Mouse (Mus musculus): ENCODE data around the gene Ano3.

Gene Ano3

DNA sequence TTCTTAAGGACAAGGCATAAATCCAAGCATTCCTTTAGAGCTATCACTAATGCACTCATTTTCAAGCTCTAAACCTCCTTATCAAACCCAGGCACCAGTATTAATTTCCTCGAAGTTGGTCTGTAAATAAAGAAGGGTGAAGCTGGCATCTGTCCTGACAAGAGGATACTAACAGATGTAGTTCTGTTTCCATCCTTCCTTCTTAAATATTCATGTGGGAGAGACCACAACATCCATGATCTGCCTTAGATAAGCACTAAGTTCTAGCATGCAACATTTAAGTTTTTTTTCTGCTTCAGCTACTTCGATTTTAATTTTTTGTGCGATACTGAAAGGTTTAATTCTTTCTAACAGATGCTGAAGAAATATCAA lies 305 bp downstream of the Ano3 start:
- Histone ChIP-seq H3K4me1 (replicated peaks; ENCODE audit: low read depth, low read length) (peaks cover 7% of the 10 kb centered on the region; the same call in 1 of the 2 replicates), H3K27me3 (ENCODE audit: insufficient read depth, low read length) (no peaks in the 10 kb centered on the region), H3K9me3 (ENCODE audit: low read length) (no peaks in the 10 kb centered on the region), H3K36me3 (ENCODE audit: insufficient read depth, low read length) (no peaks in the 10 kb centered on the region), H3K4me3 (replicated peaks; ENCODE audit: low read length) (no peak overlapping the region; the same call in 1 of the 2 replicates)
- TF ChIP-seq CTCF (conservative IDR thresholded peaks at IDR 0.05; ENCODE audit: low read length) (no peak), NANOG (IDR thresholded peaks at IDR 0.05; ENCODE audit: borderline replicate concordance, low read length) (no peak), POU5F1 (IDR thresholded peaks at IDR 0.05; ENCODE audit: borderline replicate concordance, low read length) (no peak)

DNA sequence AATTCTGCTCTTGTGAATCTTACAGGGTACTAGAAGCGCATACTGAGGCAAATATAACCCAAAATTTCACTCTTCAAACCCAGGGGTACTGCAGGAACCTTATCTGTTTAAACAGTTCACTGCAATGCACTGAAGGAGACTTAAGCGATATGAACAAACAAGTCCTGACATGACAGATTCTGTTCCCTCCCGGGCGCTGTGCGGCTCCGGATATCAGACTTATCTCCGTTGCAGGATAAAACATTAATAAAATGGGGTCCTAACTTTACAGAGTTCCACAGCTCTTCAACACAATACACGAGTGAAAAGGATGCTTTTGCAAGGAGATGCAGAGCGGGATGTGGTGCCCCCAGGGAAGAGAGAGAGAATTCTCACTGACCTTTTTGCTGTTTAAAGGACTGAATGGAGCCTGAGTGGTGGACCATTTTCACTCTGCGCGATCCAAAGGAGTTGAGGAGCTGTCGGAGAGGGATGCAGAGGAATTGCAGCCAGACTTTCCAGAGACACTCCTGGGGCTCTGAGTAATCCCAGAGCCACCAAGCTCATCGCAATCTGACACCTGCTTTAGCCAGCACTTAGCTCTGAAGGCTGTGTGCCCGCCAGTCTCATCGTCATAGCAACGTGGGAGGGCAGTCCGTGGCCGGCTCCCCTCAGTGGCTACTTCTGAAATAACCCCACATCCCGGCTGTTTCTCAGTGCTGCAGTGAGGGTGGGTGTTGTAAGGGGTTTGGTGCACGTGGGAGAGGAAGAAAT lies 868 bp downstream of the Ano3 start:
- Histone ChIP-seq H3K4me1 (replicated peaks; ENCODE audit: low read depth, low read length) (peaks cover 7% of the 10 kb centered on the region; the same call in 1 of the 2 replicates), H3K9me3 (ENCODE audit: low read length) (no peaks in the 10 kb centered on the region), H3K4me3 (replicated peaks; ENCODE audit: low read length) (peak overlapping the region; percentile 65), H3K36me3 (ENCODE audit: insufficient read depth, low read length) (no peaks in the 10 kb centered on the region), H3K27me3 (ENCODE audit: insufficient read depth, low read length) (no peaks in the 10 kb centered on the region)
- TF ChIP-seq NANOG (IDR thresholded peaks at IDR 0.05; ENCODE audit: borderline replicate concordance, low read length) = no peak
- TF ChIP-seq POU5F1 (IDR thresholded peaks at IDR 0.05; ENCODE audit: borderline replicate concordance, low read length) = no peak
- TF ChIP-seq CTCF (conservative IDR thresholded peaks at IDR 0.05; ENCODE audit: low read length) = no peak

DNA sequence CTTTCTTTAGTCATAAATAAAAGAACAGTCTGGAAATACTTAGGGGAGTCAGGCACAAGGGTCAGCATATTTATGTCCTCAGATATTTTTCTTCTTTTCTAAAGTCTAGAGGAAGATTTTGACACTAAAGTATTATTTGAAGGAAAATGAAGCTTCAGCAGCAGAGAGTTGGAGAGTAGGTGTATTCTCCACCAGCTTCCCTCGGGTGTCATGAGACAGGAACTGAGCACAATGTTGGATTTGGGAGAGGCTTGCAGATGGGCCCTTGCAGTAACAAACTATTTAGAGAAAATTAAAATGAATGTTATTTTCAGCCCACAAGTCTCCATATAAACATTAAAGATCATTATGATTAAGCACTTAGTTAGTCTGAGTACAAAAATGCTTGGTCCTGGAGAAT lies 5.6 kb downstream of the Ano3 start:
- no peaks in the 10 kb centered on the region for H3K27me3 ChIP-seq (ENCODE audit: insufficient read depth, low read length)
- peaks cover 7% of the 10 kb centered on the region; the same call in 1 of the 2 replicates for H3K4me1 ChIP-seq (replicated peaks; ENCODE audit: low read depth, low read length)
- TF ChIP-seq NANOG (IDR thresholded peaks at IDR 0.05; ENCODE audit: borderline replicate concordance, low read length) = no peak
- no peak for TF ChIP-seq CTCF (conservative IDR thresholded peaks at IDR 0.05; ENCODE audit: low read length)
- no peak for TF ChIP-seq POU5F1 (IDR thresholded peaks at IDR 0.05; ENCODE audit: borderline replicate concordance, low read length)
- H3K36me3 ChIP-seq (ENCODE audit: insufficient read depth, low read length) = no peaks in the 10 kb centered on the region
- no peak overlapping the region for H3K4me3 ChIP-seq (replicated peaks; ENCODE audit: low read length)
- H3K9me3 ChIP-seq (ENCODE audit: low read length) = no peaks in the 10 kb centered on the region

DNA sequence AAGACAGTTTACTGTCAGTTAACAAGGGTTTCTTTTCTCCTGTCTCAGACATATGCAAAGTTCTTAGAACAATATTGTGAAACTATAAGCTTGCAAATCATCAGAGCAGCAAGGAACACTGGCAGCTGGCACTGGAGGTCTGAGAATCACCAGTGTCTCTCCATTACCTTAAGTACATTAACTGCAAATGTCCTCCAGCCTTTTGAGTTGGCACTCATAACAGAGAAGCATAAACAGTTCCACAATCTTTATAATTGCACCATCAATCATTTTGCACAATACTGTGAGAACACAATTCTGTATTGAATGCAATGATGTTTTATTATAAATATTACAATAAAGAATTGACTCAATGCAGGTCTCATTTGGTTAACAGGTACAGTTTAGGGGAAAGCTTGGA lies 15.0 kb downstream of the Ano3 start:
- TF ChIP-seq POU5F1 (IDR thresholded peaks at IDR 0.05; ENCODE audit: borderline replicate concordance, low read length) (no peak), NANOG (IDR thresholded peaks at IDR 0.05; ENCODE audit: borderline replicate concordance, low read length) (no peak), CTCF (conservative IDR thresholded peaks at IDR 0.05; ENCODE audit: low read length) (no peak)
- H3K9me3 ChIP-seq (ENCODE audit: low read length) = no peaks in the 10 kb centered on the region
- H3K27me3 ChIP-seq (ENCODE audit: insufficient read depth, low read length) = no peaks in the 10 kb centered on the region

DNA sequence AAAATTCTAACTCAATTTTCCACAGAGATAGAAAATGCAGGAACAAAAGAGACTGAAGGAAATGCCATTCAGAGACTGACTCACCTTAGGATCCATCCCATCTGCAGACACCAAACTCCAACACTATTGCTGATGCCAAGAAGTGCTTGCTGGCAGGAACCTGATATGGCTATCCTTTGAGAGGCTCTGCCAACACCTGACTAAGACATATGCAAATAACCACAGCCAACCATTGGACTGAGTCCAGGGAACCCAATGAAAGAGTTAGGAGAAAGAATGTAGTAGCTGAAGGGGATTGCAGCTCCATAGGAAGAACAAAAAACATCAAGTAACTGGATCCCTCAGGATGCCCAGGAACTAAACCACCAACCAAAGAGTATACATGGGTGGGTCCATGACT lies 21.6 kb downstream of the Ano3 start:
- no peaks in the 10 kb centered on the region for H3K36me3 ChIP-seq (ENCODE audit: insufficient read depth, low read length)
- TF ChIP-seq POU5F1 (IDR thresholded peaks at IDR 0.05; ENCODE audit: borderline replicate concordance, low read length) = no peak
- TF ChIP-seq NANOG (IDR thresholded peaks at IDR 0.05; ENCODE audit: borderline replicate concordance, low read length) = no peak
- TF ChIP-seq CTCF (conservative IDR thresholded peaks at IDR 0.05; ENCODE audit: low read length) = no peak

More for the DNA sequence above, 15.0 kb downstream of the Ano3 start:
- Histone ChIP-seq H3K4me3 (replicated peaks; ENCODE audit: low read length) (no peak overlapping the region), H3K36me3 (ENCODE audit: insufficient read depth, low read length) (no peaks in the 10 kb centered on the region), H3K4me1 (replicated peaks; ENCODE audit: low read depth, low read length) (no peaks in the 10 kb centered on the region)

DNA sequence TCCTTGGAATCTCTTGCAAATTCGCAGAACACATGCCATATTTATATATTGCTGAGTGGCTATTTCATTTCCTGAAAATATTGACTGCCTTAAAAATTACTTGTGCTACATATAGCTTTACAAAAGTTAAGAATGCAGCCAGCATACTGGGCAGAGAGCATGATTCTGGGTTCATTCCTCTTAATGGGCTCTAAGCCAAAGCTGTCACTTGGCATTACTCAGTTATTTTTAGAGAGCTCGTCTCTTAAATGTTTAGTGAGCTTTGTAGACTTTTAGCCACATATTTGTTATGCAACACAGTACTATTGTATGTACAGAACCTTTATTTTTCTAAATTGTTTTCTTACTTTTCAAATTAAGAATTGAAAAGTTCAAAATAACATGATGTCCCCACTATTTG lies 41.2 kb downstream of the Ano3 start:
- TF ChIP-seq CTCF (conservative IDR thresholded peaks at IDR 0.05; ENCODE audit: low read length) = no peak
- TF ChIP-seq NANOG (IDR thresholded peaks at IDR 0.05; ENCODE audit: borderline replicate concordance, low read length) = no peak
- TF ChIP-seq POU5F1 (IDR thresholded peaks at IDR 0.05; ENCODE audit: borderline replicate concordance, low read length) = no peak
- Histone ChIP-seq H3K9me3 (ENCODE audit: low read length) (no peaks in the 10 kb centered on the region), H3K4me3 (replicated peaks; ENCODE audit: low read length) (no peak overlapping the region), H3K4me1 (replicated peaks; ENCODE audit: low read depth, low read length) (no peaks in the 10 kb centered on the region), H3K36me3 (ENCODE audit: insufficient read depth, low read length) (no peaks in the 10 kb centered on the region), H3K27me3 (ENCODE audit: insufficient read depth, low read length) (no peaks in the 10 kb centered on the region)

More for the DNA sequence above, 21.6 kb downstream of the Ano3 start:
- Histone ChIP-seq H3K9me3 (ENCODE audit: low read length) (no peaks in the 10 kb centered on the region), H3K27me3 (ENCODE audit: insufficient read depth, low read length) (no peaks in the 10 kb centered on the region), H3K4me3 (replicated peaks; ENCODE audit: low read length) (no peak overlapping the region), H3K4me1 (replicated peaks; ENCODE audit: low read depth, low read length) (no peaks in the 10 kb centered on the region)

DNA sequence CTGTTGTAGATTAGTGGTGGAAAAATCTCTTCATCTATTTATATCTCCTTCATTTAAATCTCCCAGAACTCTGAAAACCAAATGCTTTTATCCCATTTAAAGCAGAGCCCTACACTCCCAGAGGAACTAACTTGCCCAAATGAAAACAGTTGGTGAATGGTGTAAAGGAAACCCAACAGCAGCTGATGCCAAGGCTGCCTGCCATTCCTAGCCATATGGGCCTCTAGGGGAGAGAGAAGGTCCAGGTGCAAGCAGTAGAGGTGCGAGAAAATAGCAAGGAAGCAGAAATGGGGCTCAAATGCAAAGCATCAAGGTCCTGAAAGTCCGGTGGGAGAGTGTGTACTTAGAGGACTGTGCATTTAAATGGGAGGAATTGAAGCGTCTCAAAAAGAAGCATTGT lies 44.2 kb downstream of the Ano3 start:
- Histone ChIP-seq H3K36me3 (ENCODE audit: insufficient read depth, low read length) (no peaks in the 10 kb centered on the region), H3K9me3 (ENCODE audit: low read length) (no peaks in the 10 kb centered on the region), H3K4me1 (replicated peaks; ENCODE audit: low read depth, low read length) (no peaks in the 10 kb centered on the region), H3K27me3 (ENCODE audit: insufficient read depth, low read length) (no peaks in the 10 kb centered on the region), H3K4me3 (replicated peaks; ENCODE audit: low read length) (no peak overlapping the region)
- no peak for TF ChIP-seq NANOG (IDR thresholded peaks at IDR 0.05; ENCODE audit: borderline replicate concordance, low read length)

DNA sequence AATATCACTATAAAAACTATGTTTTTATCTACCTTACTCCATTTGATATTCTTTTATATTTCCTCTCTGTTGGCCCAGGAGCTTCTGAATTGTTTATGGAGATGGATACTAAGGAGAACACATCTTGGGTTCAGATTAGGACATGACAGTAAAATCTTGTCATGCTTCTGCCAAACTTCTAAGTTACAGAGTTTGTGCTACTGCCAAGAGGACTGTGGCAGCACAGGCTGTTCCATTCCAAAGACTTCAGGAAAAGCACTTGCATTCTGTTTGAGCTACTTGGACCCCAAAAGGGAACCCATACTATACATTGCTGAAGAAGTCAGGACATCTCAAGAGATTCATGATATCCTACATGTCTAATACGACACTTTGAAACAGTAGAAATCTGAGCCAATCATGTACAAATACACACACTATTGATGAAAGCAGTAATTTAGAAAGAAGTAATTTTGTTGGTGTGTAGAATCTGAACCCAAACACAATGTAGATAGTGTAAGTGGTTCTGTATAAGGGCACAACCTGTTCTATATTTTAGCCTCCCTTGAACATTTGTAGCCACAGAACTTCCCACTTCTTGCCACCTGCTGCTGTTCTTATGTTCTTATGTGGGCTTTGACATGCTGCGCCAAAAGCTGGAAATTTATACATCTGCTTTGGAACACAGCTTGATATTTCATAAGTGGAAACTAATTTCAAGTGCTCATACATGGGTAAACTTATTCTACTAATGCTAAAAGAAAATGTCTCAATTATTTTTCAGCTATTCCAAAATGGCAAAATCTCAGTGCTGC lies 54.0 kb downstream of the Ano3 start:
- H3K36me3 ChIP-seq (ENCODE audit: insufficient read depth, low read length) = no peaks in the 10 kb centered on the region
- no peak overlapping the region for H3K4me3 ChIP-seq (replicated peaks; ENCODE audit: low read length)
- no peaks in the 10 kb centered on the region for H3K4me1 ChIP-seq (replicated peaks; ENCODE audit: low read depth, low read length)
- no peaks in the 10 kb centered on the region for H3K9me3 ChIP-seq (ENCODE audit: low read length)
- H3K27me3 ChIP-seq (ENCODE audit: insufficient read depth, low read length) = no peaks in the 10 kb centered on the region
- no peak for TF ChIP-seq CTCF (conservative IDR thresholded peaks at IDR 0.05; ENCODE audit: low read length)
- no peak for TF ChIP-seq POU5F1 (IDR thresholded peaks at IDR 0.05; ENCODE audit: borderline replicate concordance, low read length)
- TF ChIP-seq NANOG (IDR thresholded peaks at IDR 0.05; ENCODE audit: borderline replicate concordance, low read length) = no peak
